Mouse (Mus musculus) heart, postnatal 0 days (tissue): Measurements from ENCODE around the gene Scin.

Experiments used
- CTCF ChIP-seq: IDR thresholded peaks from 2 replicates; pipeline ENCODE4 v1.5.1; 2016; ENCODE audit warnings: antibody characterized with exemption, control low read depth, low read depth
- EP300 ChIP-seq: IDR thresholded peaks from 2 replicates; pipeline ENCODE4 v1.6.1; 2016; ENCODE audit warnings: antibody characterized with exemption, low read depth

DNA sequence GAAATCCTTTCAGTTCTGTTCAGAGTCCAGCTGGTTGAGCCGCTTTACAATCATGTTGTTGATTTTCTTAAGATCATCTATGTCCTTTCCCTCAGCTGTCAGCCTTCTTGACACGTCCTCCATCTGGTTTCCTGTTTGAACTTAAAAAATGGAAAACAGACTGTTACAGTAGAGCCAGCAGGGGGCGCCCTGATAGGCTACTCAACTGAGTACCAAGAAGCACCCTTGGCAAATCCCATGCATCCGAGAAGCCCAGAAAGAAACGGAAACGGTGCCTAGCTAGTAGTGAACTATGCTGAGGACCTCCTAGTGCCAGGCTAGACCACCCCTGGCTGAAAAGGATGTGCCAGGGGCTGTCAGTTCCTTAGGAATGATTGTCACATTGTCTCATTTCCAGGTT lies 43.1 kb upstream of the Scin start:
- TF ChIP-seq CTCF (peak; percentile 53), EP300 (no peak)
